Mouse (Mus musculus) testis, postnatal 10 days (tissue): Measurements from ENCODE around the gene Srsf2.

Experiments
- DNase-seq: peaks from one replicate; pipeline ENCODE4 v3.0.0; 2021; ENCODE audit warnings: low spot score

The Srsf2 gene

DNA sequence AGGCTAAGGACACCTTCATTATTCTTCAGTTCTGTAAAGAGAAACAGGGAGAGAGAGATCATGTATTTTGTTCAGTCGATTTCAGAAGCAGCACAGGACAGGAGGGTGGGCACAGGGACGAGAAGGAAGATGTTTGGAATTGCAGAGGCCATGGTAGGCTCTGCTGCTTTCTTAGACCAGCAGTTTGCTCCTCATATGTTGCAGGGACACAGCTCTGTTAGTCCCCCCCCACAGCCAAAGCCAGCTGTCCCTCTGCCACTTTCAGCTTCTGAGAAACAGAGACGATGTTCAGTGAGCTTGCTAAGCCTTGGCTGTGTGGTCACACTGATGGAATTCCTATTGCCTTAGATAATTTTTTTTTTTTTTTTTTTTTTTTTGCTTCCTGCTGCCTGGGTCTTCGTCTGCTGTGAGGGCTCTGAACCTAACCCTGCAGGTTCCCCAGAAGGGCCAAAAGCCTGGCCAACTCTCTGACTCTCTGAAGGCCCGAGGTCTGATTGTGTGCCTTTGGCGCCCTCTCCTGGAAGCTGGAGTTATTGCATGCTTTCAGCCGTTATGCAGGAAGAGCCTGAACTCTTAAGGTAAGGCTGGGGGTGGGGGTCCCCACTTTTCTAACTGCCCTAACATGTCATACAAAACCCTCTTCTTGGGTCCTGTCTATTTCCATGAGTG lies 44.8 kb downstream of the Srsf2 start:
- peak; percentile 91 for DNase-seq

DNA sequence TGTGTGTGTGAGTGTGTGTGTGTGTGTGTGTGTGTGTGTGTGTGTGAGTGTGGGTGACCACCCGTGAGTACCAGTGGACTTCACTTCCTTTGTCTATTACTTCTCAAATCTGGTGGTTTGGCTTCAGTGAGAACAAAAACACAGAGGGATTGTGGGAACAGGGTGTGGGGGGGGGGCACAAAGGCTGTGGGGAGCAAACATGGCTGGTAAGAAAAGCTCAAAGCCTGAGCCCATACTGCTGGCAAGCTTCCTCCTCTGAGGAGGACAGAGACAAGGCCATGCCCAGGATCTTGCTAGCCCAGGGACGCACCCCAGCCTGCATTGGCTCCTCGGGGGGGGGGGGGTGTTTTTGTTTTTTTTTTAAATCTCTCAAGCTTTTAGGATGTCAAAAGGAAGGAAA lies 45.4 kb downstream of the Srsf2 start:
- DNase-seq = no peak

DNA sequence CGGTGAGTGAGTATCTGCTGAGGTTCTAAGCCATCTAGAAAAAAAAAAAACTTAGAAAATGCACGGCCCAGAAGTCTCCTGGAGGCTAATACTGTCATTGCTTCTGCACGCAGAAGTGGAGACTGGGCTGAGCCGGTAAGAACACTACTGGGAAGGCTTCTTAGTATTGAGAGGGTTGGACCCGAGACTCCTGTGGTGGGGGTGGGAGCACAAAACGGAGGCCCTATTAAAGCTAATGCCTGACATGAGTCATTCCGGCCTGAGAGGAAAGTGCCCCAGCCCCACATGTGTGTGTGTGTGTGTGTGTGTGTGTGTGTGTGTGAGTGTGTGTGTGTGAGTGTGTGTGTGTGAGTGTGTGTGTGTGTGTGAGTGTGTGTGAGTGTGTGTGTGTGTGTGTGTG lies 45.8 kb downstream of the Srsf2 start:
- DNase-seq = no peak

DNA sequence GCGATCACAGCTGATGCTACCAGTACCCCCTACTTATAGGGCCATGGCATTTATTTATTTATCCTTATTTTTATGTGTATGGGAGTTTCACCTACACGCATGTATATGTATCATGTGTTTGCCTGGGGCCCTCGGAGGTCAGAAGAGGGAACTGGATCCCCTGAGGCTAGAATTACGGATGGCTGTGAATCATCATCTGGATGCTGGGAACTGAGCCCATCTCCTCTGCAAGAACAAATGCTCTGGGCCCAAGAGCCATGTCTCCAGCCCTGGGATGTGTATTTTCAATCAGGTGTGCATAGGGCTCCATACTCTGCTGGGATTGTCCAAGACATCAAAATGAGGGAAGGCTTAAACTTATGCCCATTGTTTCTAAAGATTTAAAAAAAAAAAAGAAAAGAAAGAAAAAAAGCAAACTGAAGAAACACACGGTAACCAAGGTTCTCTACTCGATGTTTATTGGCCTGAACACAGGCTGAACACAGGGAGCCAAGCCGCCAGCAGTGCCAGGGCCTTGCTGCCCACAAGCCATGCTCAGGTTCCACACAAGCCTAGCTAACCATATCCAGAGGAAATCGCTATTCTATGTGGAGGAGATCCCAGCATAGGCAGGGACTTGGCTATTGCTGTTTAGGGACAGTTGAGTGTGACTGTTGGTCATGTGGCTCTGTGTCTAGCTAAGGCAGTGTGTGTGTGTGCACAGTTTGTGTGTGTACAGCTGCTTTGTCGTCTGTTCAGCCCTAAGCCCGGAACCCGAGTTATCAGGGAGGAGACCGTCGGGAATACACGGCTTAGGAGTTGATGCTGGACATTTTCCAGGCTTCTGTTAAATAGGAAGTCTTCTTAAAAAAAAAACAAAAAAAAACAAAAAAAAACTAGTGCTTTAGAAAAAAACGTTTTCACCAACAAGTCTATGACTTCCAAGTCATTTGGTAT lies 46.5 kb downstream of the Srsf2 start:
- no peak for DNase-seq

DNA sequence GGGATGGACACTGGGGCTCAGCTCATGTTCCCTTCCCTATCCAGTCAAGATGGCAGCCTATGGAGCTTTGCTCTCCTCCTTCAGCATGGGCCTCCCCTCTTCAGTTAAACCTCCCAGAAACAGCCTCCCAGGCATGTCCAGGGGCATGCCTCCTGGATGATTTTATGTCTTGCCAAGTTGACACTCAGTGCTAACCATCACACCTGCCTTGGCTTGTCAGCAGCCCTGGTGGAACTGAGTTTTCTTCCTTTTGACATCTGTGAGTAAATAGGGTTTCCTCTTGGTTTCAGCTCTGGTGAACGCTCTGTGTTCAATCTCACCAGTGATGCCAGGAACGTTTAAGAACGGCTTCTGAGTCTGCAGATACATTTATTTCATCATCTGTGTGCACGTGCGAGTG lies 50.2 kb downstream of the Srsf2 start:
- DNase-seq = no peak

DNA sequence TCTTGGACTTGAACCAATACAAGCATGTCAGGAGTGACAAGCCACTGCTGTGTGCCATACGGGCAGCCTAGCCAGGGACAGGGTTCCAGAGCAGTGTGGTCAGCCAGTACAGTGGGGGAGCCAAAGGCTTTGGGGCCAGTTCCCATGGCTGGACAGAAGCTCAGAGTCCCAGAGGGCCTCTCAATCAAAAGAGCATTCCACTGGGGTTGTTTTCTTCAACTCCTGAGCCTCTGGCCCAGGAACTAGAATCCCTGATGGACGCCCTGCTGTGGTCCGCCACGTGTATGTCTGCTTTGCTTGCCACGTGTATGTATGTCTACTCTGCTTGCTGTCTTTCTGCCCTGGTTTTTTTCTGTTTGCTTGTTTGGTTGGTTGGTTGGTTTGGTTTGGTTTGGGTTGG lies 51.8 kb downstream of the Srsf2 start:
- DNase-seq = no peak
